In genomic region chr10:25239156-25239555, GRCm38 (mm10) we compare ENCODE assay signal across 9 mouse cellular contexts.
A peak's percentile ranks its signal among the peaks of the same experiment; 100 is the strongest.
DNase-seq lines count a peak whose midpoint lies in the region; ATAC-seq and TF ChIP-seq lines count a peak whose summit lies in the region.
"Had no signal": no experiment of that assay in that cellular context is flagged by ENCODE, and none has a peak within 500 bp of the region (broad histone marks: within the 10 kb centered on the region; RNA-seq: fewer than 3 reads in every experiment).

No protein-coding gene starts in this region.

- H3K4me1 ChIP-seq in thymus, adult 2 months (replicated peaks; ENCODE audit: control insufficient read depth, insufficient read depth, low read length): no peaks in the 10 kb centered on the region
- H3K4me1 ChIP-seq in forebrain, embryonic 11.5 days (replicated peaks; ENCODE audit: control insufficient read depth, insufficient read depth, low read length): no peaks in the 10 kb centered on the region
- no peaks in the 10 kb centered on the region for H3K4me1 ChIP-seq in midbrain, embryonic 16.5 days (ENCODE audit: control insufficient read depth, insufficient read depth, low read length)
- H3K4me1 ChIP-seq: heart, embryonic 13.5 days had no signal

- no peaks in the 10 kb centered on the region for H3K36me3 ChIP-seq in thymus, adult 2 months (ENCODE audit: control insufficient read depth, insufficient read depth, low read length)
- no peaks in the 10 kb centered on the region for H3K36me3 ChIP-seq in forebrain, embryonic 11.5 days (ENCODE audit: control insufficient read depth, insufficient read depth, low read length)
- H3K36me3 ChIP-seq in midbrain, embryonic 16.5 days (ENCODE audit: control insufficient read depth, insufficient read depth, low read length): no peaks in the 10 kb centered on the region

- TF ChIP-seq CTCF in thymus, adult 2 months (IDR thresholded peaks at IDR 0.05; ENCODE audit: borderline replicate concordance, control insufficient read depth, extremely low read depth, insufficient read depth, low read length, poor library complexity): no peak

- TF ChIP-seq POLR2A in thymus, adult 2 months (IDR thresholded peaks at IDR 0.05; ENCODE audit: control insufficient read depth, extremely low read depth, insufficient read depth, low read length, poor library complexity): no peak

- H3K27ac ChIP-seq in thymus, adult 2 months (ENCODE audit: control insufficient read depth, insufficient read depth, low read length): no peak overlapping the region
- H3K27ac ChIP-seq in forebrain, embryonic 11.5 days (ENCODE audit: low read depth, low read length): no peak overlapping the region
- H3K27ac ChIP-seq in midbrain, embryonic 16.5 days (ENCODE audit: low read length): no peak overlapping the region
- H3K27ac ChIP-seq: heart, embryonic 13.5 days had no signal

- no peaks in the 10 kb centered on the region for H3K9me3 ChIP-seq in forebrain, embryonic 11.5 days (ENCODE audit: control insufficient read depth, low read length)
- no peaks in the 10 kb centered on the region for H3K9me3 ChIP-seq in midbrain, embryonic 16.5 days (replicated peaks; ENCODE audit: control insufficient read depth, low read length, poor library complexity, severe bottlenecking)
- H3K9me3 ChIP-seq: heart, embryonic 13.5 days had no signal

- H3K27me3 ChIP-seq in thymus, adult 2 months (ENCODE audit: control insufficient read depth, insufficient read depth, low read length): no peaks in the 10 kb centered on the region
- H3K27me3 ChIP-seq in forebrain, embryonic 11.5 days (ENCODE audit: control insufficient read depth, insufficient read depth, low read length): no peaks in the 10 kb centered on the region
- no peaks in the 10 kb centered on the region for H3K27me3 ChIP-seq in midbrain, embryonic 16.5 days (ENCODE audit: control insufficient read depth, insufficient read depth, low read depth, low read length)
- H3K27me3 ChIP-seq: heart, embryonic 13.5 days had no signal

- no peak overlapping the region for H3K4me2 ChIP-seq in forebrain, embryonic 11.5 days (ENCODE audit: low read depth, low read length, severe bottlenecking)
- no peak overlapping the region for H3K4me2 ChIP-seq in midbrain, embryonic 16.5 days (ENCODE audit: low read length)
- H3K4me2 ChIP-seq: heart, embryonic 13.5 days had no signal

- peak; percentile 37 for DNase-seq in adrenal gland, adult 2 months
- DNase-seq in adrenal gland, adult 8-10 months: no peak
- DNase-seq in thymus, adult 2 months: peak; percentile 27
- no peak for DNase-seq in thymus, adult 18-20 months
- no peak for DNase-seq in forebrain, embryonic 11.5 days (ENCODE audit: low spot score)
- peak; percentile 11 to 61 for DNase-seq in kidney, postnatal 36 days
- DNase-seq in thymus, postnatal 25 days: peak; percentile 42

- H3K9ac ChIP-seq in forebrain, embryonic 11.5 days (ENCODE audit: low read length): no peak overlapping the region
- no peak overlapping the region for H3K9ac ChIP-seq in midbrain, embryonic 16.5 days (ENCODE audit: low read depth, low read length)
- H3K9ac ChIP-seq: heart, embryonic 13.5 days had no signal

- WGBS in thymus, adult 2 months: 62% methylated on average over 9 of the region's 9 CpGs
- 33% methylated on average over 9 of the region's 9 CpGs for WGBS in forebrain, embryonic 11.5 days
- WGBS in midbrain, embryonic 16.5 days: 31% methylated on average over 9 of the region's 9 CpGs

- 0 out of 2 replicates have a peak, but pooled peaks have one; percentile 12 for ATAC-seq in forebrain, embryonic 11.5 days (replicated peaks; ENCODE audit: low FRiP score)
- ATAC-seq in midbrain, embryonic 16.5 days: peak; percentile 60; the same call in 1 of the 2 replicates

- H3K4me3 ChIP-seq in thymus, adult 2 months (ENCODE audit: control insufficient read depth, insufficient read depth, low read length): no peak overlapping the region
- no peak overlapping the region for H3K4me3 ChIP-seq in forebrain, embryonic 11.5 days (ENCODE audit: low read depth, low read length)
- H3K4me3 ChIP-seq in midbrain, embryonic 16.5 days (ENCODE audit: low read depth, low read length): no peak overlapping the region
- H3K4me3 ChIP-seq: heart, embryonic 13.5 days had no signal

Comparison
In these comparisons a context has a peak if more than half of its experiments do, and no peak if none do; other contexts are left out.
1. DNase-seq: peak in adrenal gland, adult 2 months (single experiment), thymus, adult 2 months (single experiment), kidney, postnatal 36 days (2 of 2) and thymus, postnatal 25 days (single experiment); none in adrenal gland, adult 8-10 months (single experiment), thymus, adult 18-20 months (0 of 2) and forebrain, embryonic 11.5 days (single experiment).